Mouse (Mus musculus) megakaryocyte, embryonic 14.5 days (primary cell): Measurements from ENCODE around the gene Tshz2.

Experiments used
- FLI1 ChIP-seq: IDR thresholded peaks from 2 replicates; pipeline ENCODE4 v1.6.1; 2012; ENCODE audit warnings: low read length, inconsistent platforms, mixed read lengths
- GATA1 ChIP-seq: IDR thresholded peaks from 3 replicates; pipeline ENCODE4 v1.6.1; 2012; ENCODE audit warnings: mixed read lengths, low read length, inconsistent platforms, borderline replicate concordance

- TF ChIP-seq FLI1: no peak
- no peak for TF ChIP-seq GATA1
Measured at GRCm38 (mm10) chr2:169636414-169636813, 3.6 kb downstream of the Tshz2 start.
